Mouse (Mus musculus) E14TG2a.4 (cell line): ENCODE data around the gene Grwd1.

Source experiments
- CTCF ChIP-seq: conservative IDR thresholded peaks from 2 replicates; pipeline ENCODE4 v1.5.1; 2014; ENCODE audit warnings: low read length
- NANOG ChIP-seq: IDR thresholded peaks from 2 replicates; pipeline ENCODE4 v1.6.1; 2014; ENCODE audit warnings: borderline replicate concordance, low read length, mixed read lengths
- POU5F1 ChIP-seq: IDR thresholded peaks from 2 replicates; pipeline ENCODE4 v1.6.1; 2014; ENCODE audit warnings: low read length, borderline replicate concordance

- no peak for TF ChIP-seq CTCF
- no peak for TF ChIP-seq POU5F1
- TF ChIP-seq NANOG: no peak
Measured at GRCm38 (mm10) chr7:45812921-45813320, 17.8 kb downstream of the Grwd1 start.
